Mouse (Mus musculus): ENCODE results near the gene Taf1a. TPM values are rescaled to one million over a fixed set of nuclear protein-coding genes. Genes with fewer than 3 reads are reported as not detected.

Gene Taf1a
- polyA plus RNA-seq, 1 experiment, result 5.7 TPM

- H3K4me3 ChIP-seq (ENCODE audit: extremely low read depth, insufficient read depth, insufficient read length), result no peak overlapping the region
- H3K4me1 ChIP-seq (ENCODE audit: control insufficient read depth, insufficient read depth, insufficient read length), result no peaks in the 10 kb centered on the region
- H3K27ac ChIP-seq (ENCODE audit: insufficient read depth, low read length), result no peak overlapping the region
- 91% methylated on average over 3 of the region's 3 CpGs for WGBS
- DNase-seq (ENCODE audit: low read depth in 1 of 2, low spot score in 2 of 2), result no peak
- TF ChIP-seq POLR2A (IDR thresholded peaks at IDR 0.05; ENCODE audit: low read depth, low read length) (no peak), CTCF (IDR thresholded peaks at IDR 0.05; ENCODE audit: extremely low read depth, insufficient read depth, insufficient read length, insufficient replicate concordance) (no peak)
- H3K27me3 ChIP-seq (ENCODE audit: control insufficient read depth, insufficient read depth, low read length), result no peaks in the 10 kb centered on the region
- H3K36me3 ChIP-seq (ENCODE audit: control insufficient read depth, insufficient read depth, low read length), result peaks cover 48% of the 10 kb centered on the region
Measured at GRCm38 (mm10) chr1:183403396-183403795, 14.6 kb downstream of the Taf1a start.

- Histone ChIP-seq H3K4me1 (ENCODE audit: control insufficient read depth, insufficient read depth, insufficient read length) (no peaks in the 10 kb centered on the region), H3K4me3 (ENCODE audit: extremely low read depth, insufficient read depth, insufficient read length) (no peak overlapping the region), H3K27ac (ENCODE audit: insufficient read depth, low read length) (no peak overlapping the region), H3K36me3 (ENCODE audit: control insufficient read depth, insufficient read depth, low read length) (peaks cover 9% of the 10 kb centered on the region), H3K27me3 (ENCODE audit: control insufficient read depth, insufficient read depth, low read length) (no peaks in the 10 kb centered on the region)
- WGBS, result 83% methylated on average over 15 of the region's 15 CpGs
- TF ChIP-seq CTCF (IDR thresholded peaks at IDR 0.05; ENCODE audit: extremely low read depth, insufficient read depth, insufficient read length, insufficient replicate concordance) (no peak), POLR2A (IDR thresholded peaks at IDR 0.05; ENCODE audit: low read depth, low read length) (no peak)
- no peak for DNase-seq (ENCODE audit: low read depth in 1 of 2, low spot score in 2 of 2)
Measured at GRCm38 (mm10) chr1:183414081-183414727, 25.4 kb downstream of the Taf1a start.

GRCm38 (mm10) chr1:183417873-183418272 lies 29.1 kb downstream of the Taf1a start, which contains the start of gene Hhipl2:
Gene Hhipl2, plus strand, starts transcription at chr1:183418215.
- DNase-seq (ENCODE audit: low read depth in 1 of 2, low spot score in 2 of 2), result no peak
- 86% methylated on average over 12 of the region's 12 CpGs for WGBS
- Histone ChIP-seq H3K27me3 (ENCODE audit: control insufficient read depth, insufficient read depth, low read length) (no peaks in the 10 kb centered on the region), H3K4me3 (ENCODE audit: extremely low read depth, insufficient read depth, insufficient read length) (no peak within 1 kb of the TSS), H3K27ac (ENCODE audit: insufficient read depth, low read length) (no peak within 1 kb of the TSS), H3K36me3 (ENCODE audit: control insufficient read depth, insufficient read depth, low read length) (no peaks in the 10 kb centered on the region), H3K4me1 (ENCODE audit: control insufficient read depth, insufficient read depth, insufficient read length) (no peaks in the 10 kb centered on the region; the same call in 1 of the 2 replicates)
- TF ChIP-seq CTCF (IDR thresholded peaks at IDR 0.05; ENCODE audit: extremely low read depth, insufficient read depth, insufficient read length, insufficient replicate concordance) (no peak), POLR2A (IDR thresholded peaks at IDR 0.05; ENCODE audit: low read depth, low read length) (no peak)

- no peaks in the 10 kb centered on the region for H3K27me3 ChIP-seq (ENCODE audit: control insufficient read depth, insufficient read depth, low read length)
- H3K4me3 ChIP-seq (ENCODE audit: extremely low read depth, insufficient read depth, insufficient read length), result no peak overlapping the region
- no peaks in the 10 kb centered on the region for H3K36me3 ChIP-seq (ENCODE audit: control insufficient read depth, insufficient read depth, low read length)
- WGBS, result 75% methylated on average over 7 of the region's 7 CpGs
- no peaks in the 10 kb centered on the region; the same call in 1 of the 2 replicates for H3K4me1 ChIP-seq (ENCODE audit: control insufficient read depth, insufficient read depth, insufficient read length)
- DNase-seq (ENCODE audit: low read depth in 1 of 2, low spot score in 2 of 2), result no peak
- TF ChIP-seq POLR2A (IDR thresholded peaks at IDR 0.05; ENCODE audit: low read depth, low read length) (no peak), CTCF (IDR thresholded peaks at IDR 0.05; ENCODE audit: extremely low read depth, insufficient read depth, insufficient read length, insufficient replicate concordance) (no peak)
- no peak overlapping the region for H3K27ac ChIP-seq (ENCODE audit: insufficient read depth, low read length)
Measured at GRCm38 (mm10) chr1:183419741-183420140, 31.0 kb downstream of the Taf1a start.

- Histone ChIP-seq H3K4me3 (ENCODE audit: extremely low read depth, insufficient read depth, insufficient read length) (no peak overlapping the region), H3K36me3 (ENCODE audit: control insufficient read depth, insufficient read depth, low read length) (no peaks in the 10 kb centered on the region), H3K27ac (ENCODE audit: insufficient read depth, low read length) (no peak overlapping the region), H3K27me3 (ENCODE audit: control insufficient read depth, insufficient read depth, low read length) (no peaks in the 10 kb centered on the region), H3K4me1 (ENCODE audit: control insufficient read depth, insufficient read depth, insufficient read length) (no peaks in the 10 kb centered on the region; the same call in 1 of the 2 replicates)
- TF ChIP-seq CTCF (IDR thresholded peaks at IDR 0.05; ENCODE audit: extremely low read depth, insufficient read depth, insufficient read length, insufficient replicate concordance) (no peak), POLR2A (IDR thresholded peaks at IDR 0.05; ENCODE audit: low read depth, low read length) (no peak)
- 47% methylated on average over 10 of the region's 10 CpGs for WGBS
- DNase-seq (ENCODE audit: low read depth in 1 of 2, low spot score in 2 of 2), result no peak
Measured at GRCm38 (mm10) chr1:183420296-183420695, 31.5 kb downstream of the Taf1a start.

GRCm38 (mm10) chr1:183424100-183424499 lies 35.3 kb downstream of the Taf1a start:
- TF ChIP-seq POLR2A (IDR thresholded peaks at IDR 0.05; ENCODE audit: low read depth, low read length), result no peak
- TF ChIP-seq CTCF (IDR thresholded peaks at IDR 0.05; ENCODE audit: extremely low read depth, insufficient read depth, insufficient read length, insufficient replicate concordance), result no peak
- whole genome bisulfite sequencing, result 89% methylated on average over 7 of the region's 7 CpGs
- Histone ChIP-seq H3K36me3 (ENCODE audit: control insufficient read depth, insufficient read depth, low read length) (no peaks in the 10 kb centered on the region), H3K4me3 (ENCODE audit: extremely low read depth, insufficient read depth, insufficient read length) (no peak overlapping the region), H3K27ac (ENCODE audit: insufficient read depth, low read length) (no peak overlapping the region), H3K4me1 (ENCODE audit: control insufficient read depth, insufficient read depth, insufficient read length) (no peaks in the 10 kb centered on the region; the same call in 1 of the 2 replicates), H3K27me3 (ENCODE audit: control insufficient read depth, insufficient read depth, low read length) (no peaks in the 10 kb centered on the region)
- DNase-seq (ENCODE audit: low read depth in 1 of 2, low spot score in 2 of 2), result no peak

- Histone ChIP-seq H3K27ac (ENCODE audit: insufficient read depth, low read length) (no peak overlapping the region), H3K36me3 (ENCODE audit: control insufficient read depth, insufficient read depth, low read length) (no peaks in the 10 kb centered on the region), H3K27me3 (ENCODE audit: control insufficient read depth, insufficient read depth, low read length) (no peaks in the 10 kb centered on the region), H3K4me1 (ENCODE audit: control insufficient read depth, insufficient read depth, insufficient read length) (no peaks in the 10 kb centered on the region; the same call in 1 of the 2 replicates), H3K4me3 (ENCODE audit: extremely low read depth, insufficient read depth, insufficient read length) (no peak overlapping the region)
- TF ChIP-seq POLR2A (IDR thresholded peaks at IDR 0.05; ENCODE audit: low read depth, low read length), result no peak
- TF ChIP-seq CTCF (IDR thresholded peaks at IDR 0.05; ENCODE audit: extremely low read depth, insufficient read depth, insufficient read length, insufficient replicate concordance), result no peak
- DNase-seq (ENCODE audit: low read depth in 1 of 2, low spot score in 2 of 2), result no peak
- WGBS, result 77% methylated on average over 9 of the region's 9 CpGs
Measured at GRCm38 (mm10) chr1:183434918-183435317, 46.1 kb downstream of the Taf1a start.
